Mouse (Mus musculus): ENCODE results near the gene Cck.

The Cck gene

DNA sequence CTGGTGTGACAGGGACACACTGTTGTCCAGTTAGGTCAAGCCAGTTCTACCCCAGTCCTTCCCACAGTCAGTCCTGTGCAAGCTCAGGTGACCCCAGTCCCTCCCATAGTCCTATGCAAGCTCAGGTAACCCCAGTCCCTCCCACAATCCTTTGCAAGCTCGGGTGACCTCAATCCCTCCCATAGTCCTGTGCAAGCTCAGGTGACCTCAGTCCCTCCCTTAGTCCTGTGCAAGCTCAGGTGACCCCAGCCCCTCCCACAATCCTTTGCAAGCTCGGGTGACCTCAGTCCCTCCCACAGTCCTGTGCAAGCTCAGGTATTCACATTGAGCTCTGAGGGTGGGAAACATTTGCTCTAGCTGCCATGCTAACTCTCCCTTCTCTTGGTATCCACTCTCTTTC, 35.5 kb downstream of the Cck start:
- DNase-seq (ENCODE audit: low read depth, low spot score), result no peak

DNA sequence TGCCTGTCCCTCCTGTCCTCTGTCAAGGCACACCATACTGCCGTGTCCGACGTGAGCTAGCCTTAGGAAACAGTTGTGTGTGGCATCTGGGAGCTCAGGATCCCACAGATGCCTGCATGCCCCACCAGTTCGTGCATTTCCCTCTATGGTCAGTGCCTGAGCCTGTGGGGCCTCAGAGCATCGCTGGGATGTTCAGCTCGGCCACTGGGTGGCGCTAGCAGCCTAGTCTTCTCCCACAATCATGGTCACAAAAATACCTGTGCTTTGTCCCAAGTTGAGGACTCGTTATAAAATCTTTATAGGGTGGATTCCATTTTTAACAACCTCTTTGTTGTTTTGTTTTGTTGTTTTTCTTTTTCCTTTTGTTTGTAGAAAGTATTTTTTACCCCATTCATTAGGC, 37.0 kb downstream of the Cck start:
- peak; percentile 64 for DNase-seq (ENCODE audit: low read depth, low spot score)

DNA sequence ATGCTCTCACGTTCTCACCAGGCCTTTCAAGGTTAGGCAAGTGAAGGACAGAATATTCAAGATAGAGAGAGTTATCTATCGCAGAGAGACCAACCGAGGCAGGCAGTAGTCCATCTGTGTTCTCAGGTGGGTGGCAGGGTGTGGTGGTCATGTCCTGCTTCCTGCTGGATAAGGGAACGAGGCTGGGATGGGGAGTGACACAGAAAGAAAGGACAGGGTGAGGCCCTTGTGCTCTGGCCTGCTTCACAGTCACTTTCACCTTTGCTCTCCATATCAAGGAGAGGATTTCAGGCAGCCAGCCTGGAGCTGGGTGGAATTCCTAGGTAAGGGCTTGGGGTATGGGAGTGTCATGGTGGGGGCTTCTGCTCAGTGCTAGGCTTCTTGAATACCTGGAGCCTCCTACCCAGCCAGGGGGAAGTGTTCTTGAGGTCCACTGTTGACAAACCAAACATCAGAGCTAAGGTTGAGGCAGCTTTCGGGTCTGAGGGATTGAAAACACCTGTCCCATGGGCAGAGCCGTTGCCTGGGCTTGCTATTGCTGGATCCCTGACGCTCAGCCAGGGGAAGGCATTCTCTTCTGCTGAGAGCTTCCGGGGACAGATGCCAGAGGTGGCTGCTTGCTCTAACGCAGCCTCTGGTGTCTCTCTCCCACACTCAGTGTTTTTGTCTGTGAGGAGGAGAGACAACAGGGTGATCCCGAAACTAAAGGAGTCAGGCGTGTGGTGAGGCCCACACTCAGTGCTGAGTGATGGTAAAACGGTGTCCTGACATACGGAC, 38.6 kb downstream of the Cck start:
- DNase-seq (ENCODE audit: low read depth, low spot score), result no peak

DNA sequence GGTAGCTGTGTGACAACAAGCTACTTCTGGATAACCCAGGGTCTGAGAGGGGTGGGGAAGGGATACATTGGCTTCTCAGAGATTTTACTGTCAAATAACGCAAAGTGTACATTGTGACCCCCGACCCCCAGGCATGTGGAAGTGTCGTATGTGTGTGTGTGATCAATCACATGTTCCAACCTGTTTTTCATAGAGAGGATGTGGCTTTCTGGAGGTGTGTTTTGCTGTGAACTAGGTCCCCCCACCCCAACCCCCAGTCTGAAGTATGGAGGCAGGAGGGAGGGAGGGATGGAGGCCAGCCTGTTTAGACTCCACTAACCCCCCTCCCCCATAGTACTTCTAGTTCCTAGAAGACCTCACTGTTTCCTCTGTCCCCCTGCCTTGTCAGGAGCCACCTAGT, 40.6 kb downstream of the Cck start:
- peak; percentile 87 for DNase-seq (ENCODE audit: low read depth, low spot score)

DNA sequence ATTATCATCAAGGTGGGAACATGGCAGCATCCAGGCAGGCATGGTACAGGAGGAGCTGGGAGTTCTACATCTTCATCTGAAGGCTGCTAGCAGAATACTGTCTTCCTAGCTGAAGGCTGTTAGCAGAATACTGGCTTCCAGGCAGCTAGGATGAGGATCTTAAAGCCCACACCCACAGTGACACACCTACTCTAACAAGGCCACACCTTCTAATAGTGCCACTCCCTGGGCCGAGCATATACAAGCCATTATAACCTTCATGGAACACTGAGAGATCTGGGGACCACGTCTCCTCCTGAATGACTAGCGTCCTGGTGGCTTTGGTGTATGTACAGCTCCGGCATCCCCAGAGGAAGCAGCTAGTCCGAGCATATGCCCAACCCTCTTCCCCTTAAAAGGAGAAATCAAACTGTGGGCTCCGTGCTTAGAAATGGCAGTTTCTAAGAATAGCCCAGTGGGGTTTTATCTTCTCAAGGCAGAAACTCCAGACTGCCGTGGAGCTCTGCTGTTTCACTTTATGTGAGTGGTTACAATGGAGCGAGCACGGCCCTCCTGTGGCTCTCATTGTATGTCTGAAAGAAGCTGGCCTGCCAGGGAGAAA, 43.1 kb downstream of the Cck start:
- peak; percentile 17 for DNase-seq (ENCODE audit: low read depth, low spot score)

DNA sequence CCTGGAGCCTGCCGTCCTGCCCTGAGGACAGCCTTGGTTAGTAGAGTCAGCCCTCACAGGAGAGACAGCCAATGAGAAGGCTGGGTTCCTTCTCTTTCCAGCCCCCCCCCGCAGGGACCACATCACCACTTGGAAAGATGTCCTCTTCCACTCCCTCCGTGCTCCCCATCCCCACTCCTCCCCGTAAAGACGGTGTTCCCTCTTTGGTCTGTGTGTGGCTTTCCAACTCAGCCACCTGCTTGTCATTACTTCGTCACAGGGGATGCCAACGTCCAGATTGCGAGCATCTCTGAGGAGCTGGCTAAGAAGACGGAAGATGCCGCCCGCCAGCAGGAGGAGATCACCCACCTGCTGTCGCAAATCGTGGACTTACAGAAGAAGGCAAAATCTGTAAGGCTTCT, 49.1 kb downstream of the Cck start:
- DNase-seq (ENCODE audit: low read depth, low spot score), result no peak

DNA sequence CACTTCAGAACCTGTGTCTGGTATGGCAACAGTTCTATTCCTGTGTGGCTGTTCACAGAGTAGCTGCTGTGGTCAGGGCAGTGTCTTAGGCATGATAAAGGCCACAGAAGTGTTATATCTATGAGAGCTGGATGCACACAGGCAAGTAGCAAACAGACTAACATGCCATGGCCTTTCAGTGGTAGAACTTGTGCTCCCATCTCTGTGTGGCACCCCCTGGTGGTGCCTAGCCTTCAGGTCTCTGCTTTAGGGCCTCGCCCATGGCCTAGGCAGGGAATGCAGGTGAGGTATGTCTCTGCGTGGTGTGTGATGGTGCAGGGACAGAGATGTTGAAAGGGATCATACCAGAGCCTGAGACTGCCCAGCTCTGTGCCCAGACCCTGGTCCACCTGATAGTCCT, 50.1 kb downstream of the Cck start:
- DNase-seq (ENCODE audit: low read depth, low spot score), result peak; percentile 42

DNA sequence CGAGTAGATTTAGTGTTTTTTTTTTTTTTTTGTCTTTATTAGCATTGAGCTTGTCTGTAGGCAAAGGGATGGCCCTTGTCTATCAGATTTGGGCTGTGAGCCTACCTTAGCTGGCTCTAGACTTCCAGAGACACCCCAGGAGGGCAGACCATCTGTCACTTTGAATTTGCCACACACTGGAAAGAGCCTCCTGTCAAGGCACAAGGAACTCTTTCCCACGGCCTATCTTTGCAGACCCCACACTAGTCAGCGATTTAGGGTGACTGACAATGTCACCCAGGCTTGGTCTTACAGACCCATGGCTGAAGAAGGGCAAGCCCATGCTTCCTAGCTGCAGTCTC, 51.2 kb downstream of the Cck start:
- no peak for DNase-seq (ENCODE audit: low read depth, low spot score)

DNA sequence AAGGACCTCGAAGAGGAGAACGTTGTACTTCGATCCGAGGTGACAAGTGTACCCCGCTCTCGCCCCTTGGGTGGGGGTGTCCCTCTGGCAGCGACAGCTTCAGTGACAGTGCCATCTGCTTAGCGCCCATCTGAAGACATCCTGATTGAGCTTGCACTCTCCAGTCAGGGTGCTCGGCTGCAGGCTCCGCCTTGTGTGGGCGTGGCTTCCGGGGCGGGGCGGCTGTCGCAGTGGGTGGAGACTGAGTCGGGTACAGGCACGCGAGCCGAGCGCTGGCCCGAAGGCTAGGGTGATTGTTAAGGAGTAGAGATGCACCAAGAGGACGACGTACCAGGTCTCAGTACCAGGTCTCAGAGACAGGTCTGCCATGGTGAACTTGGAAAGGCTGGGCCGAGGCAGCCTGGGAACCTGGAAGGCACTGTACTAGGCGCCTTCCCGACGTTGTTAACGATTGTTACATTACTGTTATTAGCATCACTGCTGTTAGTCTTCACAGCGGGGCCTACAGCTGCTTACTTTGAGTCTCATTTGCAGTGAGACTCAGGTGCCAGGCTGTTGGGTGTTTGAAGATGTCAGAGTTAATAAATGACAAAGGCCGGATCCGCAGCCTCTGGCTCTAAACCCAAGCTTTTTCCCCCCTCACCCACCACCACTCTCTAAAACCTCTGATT, 51.7 kb downstream of the Cck start:
- DNase-seq (ENCODE audit: low read depth, low spot score), result no peak

DNA sequence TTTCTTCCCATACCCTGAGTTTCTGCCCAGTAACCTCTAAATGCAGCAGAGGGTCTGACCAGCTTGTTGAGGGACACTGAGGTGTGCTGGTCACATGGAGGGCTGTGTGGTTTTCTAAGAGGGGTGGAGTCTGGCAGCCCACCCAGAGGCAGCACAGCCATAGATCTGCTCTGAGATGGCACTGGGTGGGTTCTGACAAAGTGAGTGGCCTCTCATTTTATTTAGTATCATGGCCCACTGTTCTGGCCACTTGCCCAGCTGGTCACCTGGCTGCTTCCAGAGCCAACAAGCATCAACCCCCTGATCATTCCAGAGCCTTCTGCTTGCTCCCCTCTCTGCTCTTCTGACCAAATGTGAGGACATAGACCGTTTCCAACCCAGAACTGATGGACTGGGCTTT, 53.3 kb downstream of the Cck start:
- DNase-seq (ENCODE audit: low read depth, low spot score), result no peak

Data from CD4-positive helper T cell, adult 2 months (primary cell).